Mouse (Mus musculus): Measurements from ENCODE around the gene Vsig1.

GRCm38 (mm10) chrX:140956959-140957358 is 49.6 kb downstream of the Vsig1 start:
- TF ChIP-seq POLR2A (IDR thresholded peaks at IDR 0.05; ENCODE audit: borderline replicate concordance, low read depth, low read length) (no peak), CTCF (IDR thresholded peaks at IDR 0.05; ENCODE audit: low read depth, low read length) (no peak)

All from bone marrow macrophage, adult 2 months (primary cell).